Mouse (Mus musculus) WW6 (cell line): Measurements from ENCODE around the gene Zfp641.

Experiments
- DNase-seq: peaks from one replicate; pipeline ENCODE4 v3.0.0-alpha.2; 2013; ENCODE audit warnings: low read depth, low spot score

The Zfp641 gene

DNA sequence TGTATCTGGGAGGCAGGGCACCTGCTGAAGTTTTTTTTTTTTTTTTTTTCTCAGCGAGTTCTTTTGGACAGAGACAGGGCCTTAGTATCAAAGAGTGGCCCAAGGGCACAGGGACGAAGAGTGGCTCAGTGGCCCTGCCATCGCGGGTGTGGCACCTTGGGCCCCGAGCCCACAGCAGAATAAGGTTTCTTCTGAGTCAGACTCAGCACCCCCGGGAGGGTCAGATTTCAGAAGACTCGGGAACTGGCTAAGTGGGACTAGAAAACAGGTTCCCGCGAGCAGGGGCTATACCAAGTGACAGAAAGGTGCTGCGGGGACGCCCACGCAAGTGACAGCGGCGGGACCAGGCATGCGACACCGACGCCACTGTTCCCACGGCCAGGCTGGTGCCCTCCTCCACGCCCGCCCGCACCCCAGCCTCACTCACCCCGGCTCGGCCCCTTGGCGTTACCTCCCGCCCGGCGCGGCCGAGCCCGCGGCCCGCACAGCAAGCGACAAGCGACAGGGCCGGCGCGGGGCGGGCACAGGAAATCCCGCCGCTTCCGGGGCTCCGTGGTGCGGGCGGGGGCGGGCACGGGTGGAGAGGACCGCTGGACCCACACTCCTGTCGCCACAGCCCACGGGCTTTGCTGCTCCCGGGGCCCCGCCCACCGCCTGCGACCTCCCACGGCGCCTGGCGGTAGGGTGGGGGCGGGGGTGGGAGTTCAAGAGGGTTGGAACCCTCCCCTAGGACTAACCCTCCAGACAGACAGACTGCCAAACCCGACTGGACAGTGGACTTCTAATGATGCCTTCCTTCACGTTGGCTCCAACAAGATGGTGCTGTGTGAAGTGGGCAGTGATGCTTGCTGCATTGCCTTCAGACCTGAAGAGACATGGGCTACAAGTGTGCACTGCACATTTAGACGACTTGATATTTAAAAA is at the start of gene Zfp641:
Gene Zfp641 (minus strand): TSS at position 534 of the 924 bp plus-strand sequence.
- no peak for DNase-seq

GRCm38 (mm10) chr15:98340887-98341286 is 44.9 kb upstream of the Zfp641 start, which contains the start of gene Olfr284:
TSS of gene Olfr284 (minus strand) at chr15:98340987.
- DNase-seq = no peak

- no peak for DNase-seq
Observed at GRCm38 (mm10) chr15:98317177-98317724, 21.3 kb upstream of the Zfp641 start, which contains the start of gene Olfr285. TSS of gene Olfr285 (minus strand) at chr15:98317353.

DNA sequence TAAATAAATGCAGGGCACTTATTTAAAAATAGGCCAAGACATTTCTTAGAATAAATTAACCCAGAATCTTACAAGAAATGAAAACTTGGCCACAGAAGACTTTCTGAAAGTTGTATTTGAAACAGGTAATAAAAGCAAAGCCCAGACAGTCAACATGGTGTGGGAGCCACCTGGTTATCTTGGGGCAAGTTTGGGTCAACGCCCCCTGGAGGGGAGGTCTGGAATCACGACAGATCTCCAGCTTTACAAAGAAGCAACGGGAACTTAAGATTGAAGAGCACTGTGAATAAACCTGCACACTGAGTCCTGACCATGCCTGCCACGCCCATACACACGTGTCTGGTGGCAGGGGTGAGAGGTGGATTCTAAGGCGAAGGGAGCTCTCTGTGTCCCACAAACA is 19.7 kb upstream of the Zfp641 start:
- no peak for DNase-seq

- DNase-seq = no peak
Observed at GRCm38 (mm10) chr15:98293651-98294050, 2.3 kb downstream of the Zfp641 start.

DNA sequence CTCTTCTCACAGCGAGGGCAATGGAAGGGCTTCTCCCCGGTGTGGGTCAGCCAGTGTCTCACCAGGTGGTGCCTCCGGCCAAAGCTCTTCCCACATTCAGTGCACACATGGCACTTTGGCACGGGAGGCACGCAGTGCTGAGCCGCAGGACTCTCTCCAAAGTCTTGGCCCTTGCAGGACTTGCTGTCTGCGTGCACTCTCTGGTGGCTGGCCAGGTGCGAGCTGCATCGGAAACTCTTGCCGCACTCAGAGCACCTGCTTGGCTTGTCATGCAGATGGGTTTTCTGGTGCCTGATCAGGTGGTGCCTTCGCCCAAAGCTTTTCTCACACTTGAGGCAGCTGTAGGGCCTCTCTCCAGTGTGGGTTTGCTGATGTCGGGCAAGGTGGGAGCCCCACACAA is 7.4 kb downstream of the Zfp641 start:
- DNase-seq = no peak

GRCm38 (mm10) chr15:98286418-98286817 is 9.5 kb downstream of the Zfp641 start:
- DNase-seq = no peak

GRCm38 (mm10) chr15:98257776-98258175 is 38.2 kb downstream of the Zfp641 start:
- DNase-seq = no peak

DNA sequence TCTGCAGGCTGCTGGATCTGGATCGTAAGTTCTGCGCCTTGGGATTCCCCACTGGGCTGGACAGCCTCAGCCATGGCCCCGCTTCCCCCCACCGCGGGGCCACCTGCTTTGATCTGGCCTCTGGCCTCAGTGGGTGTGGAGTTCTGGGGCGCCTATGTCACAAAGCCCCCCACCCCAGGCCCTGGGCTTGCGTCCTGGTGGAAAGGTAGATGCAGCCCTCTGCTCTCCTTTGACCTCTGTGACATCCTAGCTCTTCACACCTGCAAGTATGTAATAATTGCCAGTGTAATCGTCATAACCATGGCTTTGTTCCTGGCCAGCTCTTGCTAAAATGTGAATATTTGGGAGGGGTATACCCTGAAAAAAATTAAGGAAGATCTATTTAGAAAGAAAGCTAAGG is 38.8 kb downstream of the Zfp641 start, which contains the start of gene H1fnt:
Gene H1fnt (minus strand): TSS at position 101 of the 400 bp plus-strand sequence.
- no peak for DNase-seq

DNA sequence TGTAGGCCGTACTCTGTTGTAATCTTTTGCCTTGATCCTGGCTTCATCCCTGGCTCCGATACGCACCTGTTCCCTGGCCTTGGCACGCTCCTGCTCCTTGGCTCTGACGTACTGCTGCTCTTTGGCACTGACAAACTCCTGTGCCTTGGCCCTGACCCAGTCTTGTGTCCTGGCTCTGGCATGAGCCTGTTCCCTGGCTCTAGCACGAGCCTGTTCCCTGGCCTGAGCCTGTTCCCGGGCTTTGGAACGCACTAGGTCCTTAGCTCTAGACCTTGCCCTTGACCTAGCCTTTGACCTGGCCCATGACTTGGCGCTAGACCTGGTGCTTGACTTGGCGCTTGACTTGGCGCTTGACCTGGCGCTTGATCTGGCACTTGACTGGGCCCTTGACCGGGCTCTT is 39.7 kb downstream of the Zfp641 start:
- no peak for DNase-seq
